In the genomic region with DNA sequence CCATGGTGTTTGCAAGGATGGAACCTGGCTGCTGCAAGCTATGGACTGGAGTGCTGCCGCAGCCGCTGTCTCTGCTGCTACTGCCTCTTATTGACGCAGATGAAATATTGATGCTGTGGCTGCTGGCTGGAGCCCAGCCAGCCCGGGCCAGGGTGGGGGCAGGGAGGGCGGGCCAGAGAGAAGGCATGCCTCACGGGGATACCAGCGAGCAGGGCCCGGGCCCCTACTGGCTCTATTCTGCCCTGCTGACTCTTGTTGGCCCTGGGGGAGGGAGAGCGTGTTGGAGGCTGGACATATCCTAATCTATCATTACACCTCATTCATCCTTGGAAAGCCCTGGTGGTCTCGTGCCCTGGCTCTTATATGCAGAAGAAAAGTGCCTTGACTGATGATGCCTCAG, we compare ENCODE assay signal across 8 mouse cellular contexts. TPM values are rescaled to one million over a fixed set of nuclear protein-coding genes. Genes with fewer than 3 reads are reported as not detected.
DNase-seq lines count a peak whose midpoint lies in the region; ATAC-seq and TF ChIP-seq lines count a peak whose summit lies in the region.

A gene (minus strand): TSS at position 213 of the 400 bp plus-strand sequence.

- H3K9me3 ChIP-seq in liver, embryonic 12.5 days (replicated peaks) = no peaks in the 10 kb centered on the region
- no peaks in the 10 kb centered on the region for H3K9me3 ChIP-seq in neural tube, embryonic 15.5 days (replicated peaks)

- H3K9ac ChIP-seq in liver, adult 2 months (ENCODE audit: low read depth, low read length) = peak within 1 kb of the TSS; percentile 45
- no peak within 1 kb of the TSS for H3K9ac ChIP-seq in liver, embryonic 12.5 days
- no peak within 1 kb of the TSS for H3K9ac ChIP-seq in neural tube, embryonic 15.5 days (replicated peaks)

- H3K27me3 ChIP-seq in liver, adult 2 months (ENCODE audit: control insufficient read depth, insufficient read depth, low read length) = no peaks in the 10 kb centered on the region
- H3K27me3 ChIP-seq in liver, embryonic 12.5 days (replicated peaks) = no peaks in the 10 kb centered on the region
- no peaks in the 10 kb centered on the region for H3K27me3 ChIP-seq in neural tube, embryonic 15.5 days (replicated peaks)

- no peak within 1 kb of the TSS for H3K4me2 ChIP-seq in liver, embryonic 12.5 days
- H3K4me2 ChIP-seq in neural tube, embryonic 15.5 days = peak within 1 kb of the TSS; percentile 25

- H3K36me3 ChIP-seq in liver, adult 2 months (ENCODE audit: control insufficient read depth, insufficient read depth, low read length) = no peaks in the 10 kb centered on the region
- H3K36me3 ChIP-seq in liver, embryonic 12.5 days = no peaks in the 10 kb centered on the region
- no peaks in the 10 kb centered on the region for H3K36me3 ChIP-seq in neural tube, embryonic 15.5 days

- H3K27ac ChIP-seq in liver, adult 2 months (replicated peaks; ENCODE audit: insufficient read depth, low read depth, low read length) = peak within 1 kb of the TSS; percentile 38
- H3K27ac ChIP-seq in liver, embryonic 12.5 days = no peak within 1 kb of the TSS
- H3K27ac ChIP-seq in neural tube, embryonic 15.5 days (replicated peaks) = 0 out of 2 replicates have a peak within 1 kb of the TSS, but pooled peaks have one; percentile 9

- no peak for TF ChIP-seq CTCF in liver, adult 2 months (IDR thresholded peaks at IDR 0.05; ENCODE audit: low read depth, low read length)

- peak within 1 kb of the TSS; percentile 63 for H3K4me3 ChIP-seq in liver, adult 2 months (ENCODE audit: insufficient read depth, low read depth, low read length)
- no peak within 1 kb of the TSS for H3K4me3 ChIP-seq in liver, embryonic 12.5 days
- no peak within 1 kb of the TSS; the same call in 1 of the 2 replicates for H3K4me3 ChIP-seq in neural tube, embryonic 15.5 days (replicated peaks)

- ATAC-seq in liver, embryonic 12.5 days = no peak
- peak; percentile 10; the same call in 1 of the 2 replicates for ATAC-seq in neural tube, embryonic 15.5 days (ENCODE audit: low FRiP score)

- H3K4me1 ChIP-seq in liver, adult 2 months (ENCODE audit: control insufficient read depth, insufficient read depth, low read length) = no peaks in the 10 kb centered on the region
- 0 out of 2 replicates have a peak, but pooled peaks cover 5% of the 10 kb centered on the region for H3K4me1 ChIP-seq in liver, embryonic 12.5 days
- H3K4me1 ChIP-seq in neural tube, embryonic 15.5 days = peaks cover 21% of the 10 kb centered on the region

- no peak for TF ChIP-seq POLR2A in liver, adult 2 months (IDR thresholded peaks at IDR 0.05; ENCODE audit: extremely low read depth, insufficient read depth, low read length)

- no peaks in the 10 kb centered on the region for H3K79me2 ChIP-seq in liver, adult 2 months (ENCODE audit: control insufficient read depth, insufficient read depth, low read length)

- 44% methylated on average over 10 of the region's 10 CpGs for WGBS in liver, adult 2 months
- 51% methylated on average over 10 of the region's 10 CpGs for WGBS in liver, embryonic 12.5 days (ENCODE audit: insufficient replicate concordance)
- 24% methylated on average over 10 of the region's 10 CpGs for WGBS in neural tube, embryonic 15.5 days

- no peak for DNase-seq in liver, adult 2 months (ENCODE audit: extremely low read depth, low read depth, low spot score)
- DNase-seq in embryo, embryonic 9.5 days (ENCODE audit: extremely low spot score) = peak; percentile 20
- DNase-seq in kidney, postnatal 4 days = peak; percentile 38 to 50
- DNase-seq in B cell, adult 2 months = no peak
- no peak for DNase-seq in cerebellum, adult 11 months
- no peak for DNase-seq in cerebellum, adult 18-20 months

RNA-seq across cellular contexts. Expression of the gene that starts here (rescaled TPM):
- total RNA-seq in liver, adult 2 months (2014; rRNA removed) = 0.20 and 0.46 TPM in 2 replicates
- 0.11 and 0.45 TPM in 2 replicates for polyA plus RNA-seq in liver, adult 2 months (2012; rRNA removed)
- 0.49 and 0.57 TPM in 2 replicates for polyA plus RNA-seq in liver, embryonic 12.5 days (2016; fragmentation: Nextera tagmentation; extraction: Ambion mirVana)
- polyA plus RNA-seq in neural tube, embryonic 15.5 days (2015; fragmentation: Nextera tagmentation; extraction: Ambion mirVana) = 354 and 420 TPM in 2 replicates

Comparison
In these comparisons a context has a peak if more than half of its experiments do, and no peak if none do; other contexts are left out.
1. RNA of the gene that starts here (polyA plus RNA-seq): 354 to 420 TPM in neural tube, embryonic 15.5 days; 0.49 to 0.57 TPM in liver, embryonic 12.5 days and 0.11 to 0.45 TPM in liver, adult 2 months; every median in the first group is over 100 times any median in the second.
2. DNase-seq: peak in embryo, embryonic 9.5 days (single experiment) and kidney, postnatal 4 days (2 of 2); none in liver, adult 2 months (single experiment), B cell, adult 2 months (0 of 2), cerebellum, adult 11 months (single experiment) and cerebellum, adult 18-20 months (0 of 2).